Mouse (Mus musculus) bone marrow, adult 2 months (tissue): ENCODE data around the gene Arhgap23. TPM values are rescaled to one million over a fixed set of nuclear protein-coding genes. Genes with fewer than 3 reads are reported as not detected.
A peak's percentile ranks its signal among the peaks of the same experiment; 100 is the strongest.

Experiments
- H3K27ac ChIP-seq: fragments of 200-500 bp; 2 replicates; pipeline ENCODE4 v1.5.1; 2012; ENCODE audit warnings: low read depth, mild to moderate bottlenecking, control low read depth, inconsistent platforms, low read length; ENCODE audit not compliant: control insufficient read depth, poor library complexity, insufficient read depth
- H3K4me1 ChIP-seq: fragments of 200-500 bp; 2 replicates; pipeline ENCODE4 v1.6.1; 2011; ENCODE audit warnings: low read length; ENCODE audit not compliant: control insufficient read depth, insufficient read depth
- H3K4me3 ChIP-seq: fragments of 200-500 bp; replicated peaks from 2 replicates; pipeline ENCODE3; 2011; ENCODE audit warnings: mild to moderate bottlenecking, low read depth, low read length, control low read depth; ENCODE audit not compliant: control insufficient read depth
- CTCF ChIP-seq: fragments of 200-500 bp; IDR thresholded peaks from 2 replicates; pipeline ENCODE4 v1.5.1; 2011; ENCODE audit warnings: low read length, control low read depth; ENCODE audit not compliant: control insufficient read depth, insufficient read depth
- POLR2A ChIP-seq: fragments of 200-500 bp; IDR thresholded peaks from 2 replicates; pipeline ENCODE4 v1.6.1; 2011; ENCODE audit warnings: low read depth, mild to moderate bottlenecking, control low read depth, low read length, borderline replicate concordance; ENCODE audit not compliant: control insufficient read depth
- WGBS: fragments of 180-500 bp; shearing (Covaris S2); methylation state at CpG from one replicate; pipeline ENCODE4 v1.1.7; 2018; 5-methylcytosine and 5-hydroxymethylcytosine counted together
- polyA plus RNA-seq: library from polyadenylated mRNA; stranded (reverse); fragments of >200 nt; gene quantifications from 2 replicates; pipeline ENCODE4 v1.2.4, GENCODE M21; 2011; ENCODE audit warnings: low replicate concordance; ENCODE audit not compliant: missing spikeins, insufficient read depth, insufficient read length

Gene Arhgap23
- polyA plus RNA-seq, 1 experiment, result 39.9 TPM

- H3K4me1 ChIP-seq, result no peaks in the 10 kb centered on the region
- no peak overlapping the region for H3K27ac ChIP-seq
- WGBS, result 84% methylated on average over 4 of the region's 4 CpGs
These were observed 41.8 kb downstream of the Arhgap23 start for GRCm38 (mm10) chr11:97457120-97457519.

GRCm38 (mm10) chr11:97461307-97461820 lies 46.0 kb downstream of the Arhgap23 start:
- H3K27ac ChIP-seq, result no peak overlapping the region
- WGBS, result 93% methylated on average over 3 of the region's 3 CpGs
- TF ChIP-seq CTCF (no peak), POLR2A (no peak; the same call in 1 of the 2 replicates)
- no peak overlapping the region for H3K4me3 ChIP-seq
- H3K4me1 ChIP-seq, result no peaks in the 10 kb centered on the region

More at GRCm38 (mm10) chr11:97457120-97457519, 41.8 kb downstream of the Arhgap23 start:
- no peak overlapping the region for H3K4me3 ChIP-seq
- no peak for TF ChIP-seq CTCF
- TF ChIP-seq POLR2A, result no peak

GRCm38 (mm10) chr11:97462538-97462937 lies 47.2 kb downstream of the Arhgap23 start:
- no peaks in the 10 kb centered on the region for H3K4me1 ChIP-seq
- TF ChIP-seq POLR2A (no peak), CTCF (no peak)
- no peak overlapping the region for H3K4me3 ChIP-seq
- H3K27ac ChIP-seq, result no peak overlapping the region
- 87% methylated on average over 6 of the region's 6 CpGs for WGBS

GRCm38 (mm10) chr11:97463166-97463565 lies 47.8 kb downstream of the Arhgap23 start:
- WGBS, result 94% methylated on average over 33 of the region's 33 CpGs
- Histone ChIP-seq H3K27ac (no peak overlapping the region), H3K4me3 (no peak overlapping the region), H3K4me1 (no peaks in the 10 kb centered on the region)
- TF ChIP-seq POLR2A, result no peak
- TF ChIP-seq CTCF, result no peak

GRCm38 (mm10) chr11:97463991-97464390 lies 48.7 kb downstream of the Arhgap23 start:
- no peak overlapping the region for H3K27ac ChIP-seq

GRCm38 (mm10) chr11:97465957-97466356 lies 50.6 kb downstream of the Arhgap23 start:
- TF ChIP-seq POLR2A (no peak), CTCF (no peak)
- H3K27ac ChIP-seq, result no peak overlapping the region
- 89% methylated on average over 12 of the region's 12 CpGs for WGBS
- H3K4me1 ChIP-seq, result no peaks in the 10 kb centered on the region
- no peak overlapping the region for H3K4me3 ChIP-seq

More at GRCm38 (mm10) chr11:97463991-97464390, 48.7 kb downstream of the Arhgap23 start:
- Histone ChIP-seq H3K4me3 (no peak overlapping the region), H3K4me1 (no peaks in the 10 kb centered on the region)
- WGBS, result 91% methylated on average over 4 of the region's 4 CpGs
- TF ChIP-seq CTCF (no peak), POLR2A (no peak)

GRCm38 (mm10) chr11:97466444-97467160 lies 51.3 kb downstream of the Arhgap23 start:
- no peak overlapping the region for H3K27ac ChIP-seq
- TF ChIP-seq CTCF (no peak), POLR2A (no peak)
- no peaks in the 10 kb centered on the region for H3K4me1 ChIP-seq
- no peak overlapping the region for H3K4me3 ChIP-seq
- 89% methylated on average over 10 of the region's 10 CpGs for WGBS

- Histone ChIP-seq H3K4me1 (no peaks in the 10 kb centered on the region), H3K4me3 (no peak overlapping the region), H3K27ac (no peak overlapping the region)
- 61% methylated on average over 14 of the region's 14 CpGs for WGBS
- TF ChIP-seq CTCF (peak; percentile 99), POLR2A (no peak)
These were observed 53.4 kb downstream of the Arhgap23 start for GRCm38 (mm10) chr11:97468639-97469287.
